8 mouse cellular contexts compared by ENCODE assay signal in the genomic region with DNA sequence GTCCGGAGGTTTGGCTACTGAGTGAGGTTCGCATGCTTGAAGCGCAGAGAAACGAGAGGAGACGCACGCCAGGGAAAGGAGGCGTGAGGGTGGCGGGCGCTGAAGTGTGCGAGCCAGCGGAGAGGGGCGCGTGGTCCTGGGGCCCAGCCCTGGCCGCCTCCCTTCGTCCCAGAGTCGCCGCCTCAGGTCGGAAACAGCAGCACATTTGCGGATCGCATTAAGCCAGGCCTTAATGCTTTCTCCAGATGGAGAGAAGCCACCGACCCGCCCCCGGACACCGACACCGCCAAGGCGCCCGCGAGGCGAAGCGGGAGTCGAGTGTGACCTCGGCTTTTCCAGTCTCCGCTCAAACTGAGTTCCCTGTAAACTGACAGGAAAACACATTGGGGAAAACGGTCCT. TPM values are rescaled to one million over a fixed set of nuclear protein-coding genes. Genes with fewer than 3 reads are reported as not detected.
DNase-seq lines count a peak whose midpoint lies in the region; ATAC-seq and TF ChIP-seq lines count a peak whose summit lies in the region.

No protein-coding gene starts in this region.

- H3K36me3 ChIP-seq in heart, embryonic 14.5 days (ENCODE audit: control insufficient read depth, insufficient read depth, low read length), result no peaks in the 10 kb centered on the region
- no peaks in the 10 kb centered on the region for H3K36me3 ChIP-seq in limb, embryonic 14.5 days (ENCODE audit: control insufficient read depth, insufficient read depth, low read length)

- peak; percentile 28 to 29 for DNase-seq in right cerebral cortex, postnatal 10 days (ENCODE audit: low spot score in 2 of 2)
- no peak for DNase-seq in right cerebral cortex, adult 18-20 months
- peak; percentile 64 for DNase-seq in limb, embryonic 14.5 days (ENCODE audit: low spot score)
- DNase-seq in retina, embryonic 14.5 days (ENCODE audit: low spot score), result peak; percentile 26
- no peak for DNase-seq in layer of hippocampus, postnatal 14 days (ENCODE audit: low spot score in 2 of 2)
- no peak for DNase-seq in left cerebral cortex, adult 8-10 months (ENCODE audit: low spot score in 2 of 2)

- H3K27me3 ChIP-seq in heart, embryonic 14.5 days (ENCODE audit: control insufficient read depth, insufficient read depth, low read length), result peaks cover 59% of the 10 kb centered on the region
- H3K27me3 ChIP-seq in limb, embryonic 14.5 days (ENCODE audit: control insufficient read depth, insufficient read depth, low read length), result peaks cover 44% of the 10 kb centered on the region

- H3K4me2 ChIP-seq in heart, embryonic 14.5 days (ENCODE audit: low read length), result peak overlapping the region; percentile 86
- H3K4me2 ChIP-seq in limb, embryonic 14.5 days (replicated peaks; ENCODE audit: low read depth, low read length, severe bottlenecking), result peak overlapping the region; percentile 84

- H3K4me1 ChIP-seq in embryonic fibroblast, embryonic 13.5 days (ENCODE audit: control insufficient read depth, insufficient read depth, low read length), result no peaks in the 10 kb centered on the region
- peaks cover 4 to 5% of the 10 kb centered on the region in 2 experiments; a peak in 2 of 4 replicates for H3K4me1 ChIP-seq in heart, embryonic 14.5 days (ENCODE audit: control insufficient read depth in 2 of 2, insufficient read depth in 2 of 2, low read length in 2 of 2)
- H3K4me1 ChIP-seq in limb, embryonic 14.5 days (ENCODE audit: control insufficient read depth, insufficient read depth, low read length), result peaks cover 9% of the 10 kb centered on the region; the same call in 1 of the 2 replicates

- under 1% methylated on average over 34 of the region's 34 CpGs for WGBS in heart, embryonic 14.5 days
- 3% methylated on average over 33 of the region's 34 CpGs for WGBS in limb, embryonic 14.5 days

- H3K9ac ChIP-seq in heart, embryonic 14.5 days (ENCODE audit: low read length), result peak overlapping the region; percentile 64
- H3K9ac ChIP-seq in limb, embryonic 14.5 days (ENCODE audit: low read depth, low read length, severe bottlenecking), result peak overlapping the region; percentile 55

- ATAC-seq in heart, embryonic 14.5 days (ENCODE audit: insufficient number of reproducible peaks, insufficient read depth, low FRiP score, low read depth), result no peak
- peak; percentile 76 for ATAC-seq in limb, embryonic 14.5 days (ENCODE audit: low FRiP score, low read depth)

- TF ChIP-seq CTCF in embryonic fibroblast, embryonic 13.5 days (IDR thresholded peaks at IDR 0.05; ENCODE audit: borderline replicate concordance, insufficient read depth, low read length), result no peak

- TF ChIP-seq POLR2A in embryonic fibroblast, embryonic 13.5 days (IDR thresholded peaks at IDR 0.05; ENCODE audit: low read depth, low read length), result no peak
- no peak for TF ChIP-seq POLR2A in limb, embryonic 14.5 days (IDR thresholded peaks at IDR 0.05; ENCODE audit: borderline replicate concordance, extremely low read depth, insufficient read depth, insufficient read length)

- no peak overlapping the region for H3K27ac ChIP-seq in embryonic fibroblast, embryonic 13.5 days (ENCODE audit: insufficient read depth, low read length)
- no peak overlapping the region for H3K27ac ChIP-seq in heart, embryonic 14.5 days (replicated peaks in 1 of 2; ENCODE audit: control insufficient read depth in 1 of 2, insufficient read depth in 1 of 2, low read depth in 2 of 2, low read length in 2 of 2)
- H3K27ac ChIP-seq in limb, embryonic 14.5 days (replicated peaks; ENCODE audit: low read depth, low read length), result peak overlapping the region; percentile 65

- H3K4me3 ChIP-seq in embryonic fibroblast, embryonic 13.5 days (ENCODE audit: insufficient read depth, low read length), result peak overlapping the region; percentile 43
- H3K4me3 ChIP-seq in heart, embryonic 14.5 days (ENCODE audit: control insufficient read depth in 1 of 2, insufficient read depth in 1 of 2, low read depth in 1 of 2, low read length in 2 of 2), result peak overlapping the region; percentile 52 to 66
- peak overlapping the region; percentile 56 for H3K4me3 ChIP-seq in limb, embryonic 14.5 days (replicated peaks; ENCODE audit: low read length)

- H3K9me3 ChIP-seq in heart, embryonic 14.5 days (ENCODE audit: control insufficient read depth, low read length), result no peaks in the 10 kb centered on the region
- no peaks in the 10 kb centered on the region for H3K9me3 ChIP-seq in limb, embryonic 14.5 days (ENCODE audit: control insufficient read depth, low read length)

RNA-seq across cellular contexts. Expression of a gene that starts 0.6 kb away (rescaled TPM):
- polyA plus RNA-seq in embryonic fibroblast, embryonic 13.5 days (2011; ENCODE audit: insufficient read length, low read depth, missing spikeins), result 16.3 and 33.1 TPM in 2 replicates
- polyA plus RNA-seq in heart, embryonic 14.5 days (2014; fragmentation: Nextera tagmentation; extraction: Ambion mirVana), result 0.70 and 2.7 TPM in 2 replicates
- polyA plus RNA-seq in limb, embryonic 14.5 days (2012; rRNA removed), result 9.2 and 9.7 TPM in 2 replicates
- 8.3 and 10.6 TPM in 2 replicates for polyA plus RNA-seq in limb, embryonic 14.5 days (2014; fragmentation: Nextera tagmentation; extraction: Ambion mirVana)
- total RNA-seq in layer of hippocampus, postnatal 14 days (2021), result 1 to 10 TPM; 1.4 to 3.2 TPM
- total RNA-seq in left cerebral cortex, adult 8-10 months (2022), result 1 to 10 TPM; 1.7 to 3.5 (median 3.0) TPM

Comparison
In these comparisons a context has a peak if more than half of its experiments do, and no peak if none do; other contexts are left out.
1. DNase-seq: peak in right cerebral cortex, postnatal 10 days (2 of 2), limb, embryonic 14.5 days (single experiment) and retina, embryonic 14.5 days (single experiment); none in right cerebral cortex, adult 18-20 months (single experiment), layer of hippocampus, postnatal 14 days (0 of 2) and left cerebral cortex, adult 8-10 months (0 of 2).
2. Peak in every context shown above with its lines, with median percentiles within 50 percentile points of each other: H3K4me3 ChIP-seq.